Mouse (Mus musculus) limb, embryonic 14.5 days (tissue): ENCODE measurements around the gene 1810009A15Rik. TPM values are rescaled to one million over a fixed set of nuclear protein-coding genes. Genes with fewer than 3 reads are reported as not detected.

Experiments used
- ATAC-seq: fragments of 200-750 bp; cut with Nextera tagmentation; 2 replicates; pipeline ENCODE4 v1.8.0; 2017; ENCODE audit warnings: low read depth, moderate number of reproducible peaks, moderate TSS enrichment; ENCODE audit not compliant: low FRiP score
- DNase-seq: peaks from one replicate; pipeline ENCODE4 v3.0.0-alpha.2; 2015; ENCODE audit warnings: low spot score
- H3K27ac ChIP-seq: fragments of 300-500 bp; sonication (generic); replicated peaks from 2 replicates; pipeline ENCODE4 v1.5.1; 2014; ENCODE audit warnings: low read depth, mild to moderate bottlenecking, low read length, moderate library complexity, mixed read lengths
- H3K27me3 ChIP-seq: fragments of 300-500 bp; sonication (generic); 2 replicates; pipeline ENCODE4 v1.6.1; 2014; ENCODE audit warnings: low read length, mixed read lengths; ENCODE audit not compliant: control insufficient read depth, insufficient read depth
- H3K36me3 ChIP-seq: fragments of 300-500 bp; sonication (generic); 2 replicates; pipeline ENCODE4 v1.6.1; 2014; ENCODE audit warnings: mild to moderate bottlenecking, low read length, moderate library complexity, mixed read lengths; ENCODE audit not compliant: control insufficient read depth, insufficient read depth
- H3K4me1 ChIP-seq: fragments of 300-500 bp; sonication (generic); 2 replicates; pipeline ENCODE4 v1.6.1; 2014; ENCODE audit warnings: antibody characterized with exemption, low read length, mixed read lengths; ENCODE audit not compliant: control insufficient read depth, insufficient read depth
- H3K4me2 ChIP-seq: fragments of 300-500 bp; sonication (generic); replicated peaks from 2 replicates; pipeline ENCODE4 v1.6.1; 2014; ENCODE audit warnings: low read depth, mild to moderate bottlenecking, low read length, moderate library complexity; ENCODE audit not compliant: severe bottlenecking
- H3K4me3 ChIP-seq: fragments of 300-500 bp; sonication (generic); replicated peaks from 2 replicates; pipeline ENCODE4 v1.5.1; 2014; ENCODE audit warnings: low read length
- H3K9ac ChIP-seq: fragments of 300-500 bp; sonication (generic); 2 replicates; pipeline ENCODE4 v1.6.1; 2014; ENCODE audit warnings: mild to moderate bottlenecking, low read depth, low read length, moderate library complexity; ENCODE audit not compliant: severe bottlenecking
- H3K9me3 ChIP-seq: fragments of 300-500 bp; sonication (generic); 2 replicates; pipeline ENCODE4 v1.6.1; 2016; ENCODE audit warnings: low read length; ENCODE audit not compliant: control insufficient read depth
- POLR2A ChIP-seq: fragments of 200-500 bp; IDR thresholded peaks from 2 replicates; pipeline ENCODE4 v1.8.0; 2012; ENCODE audit warnings: inconsistent platforms, mild to moderate bottlenecking, moderate library complexity, borderline replicate concordance; ENCODE audit not compliant: insufficient read depth, insufficient read length; ENCODE audit errors: extremely low read depth
- WGBS: fragments of 180-500 bp; shearing (Covaris S2); extraction: QIAGEN DNeasy Blood & Tissue Kit; methylation state at CpG from one replicate; pipeline ENCODE4 v1.1.7; 2014; 5-methylcytosine and 5-hydroxymethylcytosine counted together
- polyA plus RNA-seq, 2 experiments: library from polyadenylated mRNA; depleted of rRNA in 1 of 2; stranded (reverse) in 1 of 2; unstranded in 1 of 2; fragments of >200 nt; fragmentation: Nextera tagmentation in 1 of 2; extraction: Ambion mirVana in 1 of 2; gene quantifications; 2 replicates each; pipeline versions ENCODE4 v1.2.1 to v1.2.3; 2012 to 2014

Gene 1810009A15Rik
- polyA plus RNA-seq, 2 experiments: 80.2 to 92.1 TPM

- peaks cover 34% of the 10 kb centered on the region for H3K36me3 ChIP-seq
- H3K27ac ChIP-seq: no peak overlapping the region
- no peak overlapping the region for H3K4me2 ChIP-seq
- ATAC-seq (no peak), DNase-seq (no peak)
- TF ChIP-seq POLR2A: no peak
- no peak overlapping the region for H3K4me3 ChIP-seq
- 84% methylated on average over 6 of the region's 6 CpGs for WGBS
- peaks cover 25% of the 10 kb centered on the region for H3K4me1 ChIP-seq
- no peaks in the 10 kb centered on the region for H3K27me3 ChIP-seq
- H3K9ac ChIP-seq: no peak overlapping the region
- H3K9me3 ChIP-seq: no peaks in the 10 kb centered on the region
These were observed 45.7 kb upstream of the 1810009A15Rik start for GRCm38 (mm10) chr19:8842961-8843360.

- Histone ChIP-seq H3K4me3 (no peak overlapping the region), H3K9me3 (no peaks in the 10 kb centered on the region), H3K9ac (no peak overlapping the region), H3K4me2 (no peak overlapping the region), H3K27ac (no peak overlapping the region), H3K27me3 (no peaks in the 10 kb centered on the region), H3K4me1 (peaks cover 9% of the 10 kb centered on the region), H3K36me3 (peaks cover 34% of the 10 kb centered on the region)
- DNase-seq (peak; percentile 85), ATAC-seq (no peak)
- no peak for TF ChIP-seq POLR2A
- 56% methylated on average over 5 of the region's 5 CpGs for WGBS
These were observed 44.1 kb upstream of the 1810009A15Rik start for GRCm38 (mm10) chr19:8844371-8845129.

- Histone ChIP-seq H3K36me3 (peaks cover 25% of the 10 kb centered on the region), H3K4me3 (no peak overlapping the region), H3K4me2 (no peak overlapping the region), H3K27ac (no peak overlapping the region), H3K9ac (no peak overlapping the region), H3K4me1 (peaks cover 8% of the 10 kb centered on the region), H3K27me3 (no peaks in the 10 kb centered on the region), H3K9me3 (no peaks in the 10 kb centered on the region)
- no peak for DNase-seq
- WGBS: 64% methylated on average over 5 of the region's 5 CpGs
- no peak for ATAC-seq
- no peak for TF ChIP-seq POLR2A
These were observed 40.3 kb upstream of the 1810009A15Rik start for GRCm38 (mm10) chr19:8848356-8848755.

- DNase-seq: peak; percentile 52
- ATAC-seq: peak; percentile 70; the same call in 1 of the 2 replicates
- 13% methylated on average over 7 of the region's 7 CpGs for WGBS
- Histone ChIP-seq H3K9ac (0 out of 2 replicates have a peak within 1 kb of the TSS, but pooled peaks have one; percentile 21), H3K9me3 (no peaks in the 10 kb centered on the region), H3K4me1 (peaks cover 8% of the 10 kb centered on the region), H3K4me3 (no peak within 1 kb of the TSS), H3K36me3 (peaks cover 21% of the 10 kb centered on the region), H3K27ac (peak within 1 kb of the TSS; percentile 39), H3K27me3 (no peaks in the 10 kb centered on the region), H3K4me2 (0 out of 2 replicates have a peak within 1 kb of the TSS, but pooled peaks have one; percentile 7)
- no peak for TF ChIP-seq POLR2A
These were observed 38.2 kb upstream of the 1810009A15Rik start, which contains the start of gene Lrrn4cl for GRCm38 (mm10) chr19:8850402-8850901. Gene Lrrn4cl, plus strand, starts transcription at chr19:8850768.

- H3K27ac ChIP-seq: no peak overlapping the region
- no peak overlapping the region for H3K4me3 ChIP-seq
- WGBS: 52% methylated on average over 7 of the region's 7 CpGs
- H3K4me2 ChIP-seq: no peak overlapping the region
- ATAC-seq (no peak), DNase-seq (no peak)
- no peaks in the 10 kb centered on the region for H3K9me3 ChIP-seq
- peaks cover 8% of the 10 kb centered on the region for H3K4me1 ChIP-seq
- no peaks in the 10 kb centered on the region for H3K27me3 ChIP-seq
- H3K36me3 ChIP-seq: peaks cover 14% of the 10 kb centered on the region
- no peak for TF ChIP-seq POLR2A
- H3K9ac ChIP-seq: no peak overlapping the region
These were observed 37.0 kb upstream of the 1810009A15Rik start for GRCm38 (mm10) chr19:8851639-8852038.
